Mouse (Mus musculus) midbrain, postnatal 0 days (tissue): ENCODE results near the gene Lmln. TPM values are rescaled to one million over a fixed set of nuclear protein-coding genes. Genes with fewer than 3 reads are reported as not detected.
"Not testable (repeated sequence)": the region's sequence is repeated elsewhere in the genome, so short reads cannot be mapped to it uniquely, and the experiment has no call there.

ENCODE experiments used
- ATAC-seq: fragments of 200-750 bp; cut with Nextera tagmentation; 2 replicates; pipeline ENCODE4 v1.8.0; 2017; ENCODE audit warnings: moderate number of reproducible peaks, mild to moderate bottlenecking, moderate TSS enrichment, moderate library complexity; ENCODE audit not compliant: low FRiP score
- DNase-seq: peaks from one replicate; pipeline ENCODE4 v3.0.0-alpha.2; 2015; ENCODE audit warnings: low spot score
- H3K27ac ChIP-seq: fragments of 300-500 bp; sonication (generic); 2 replicates; pipeline ENCODE4 v1.5.1; 2014; ENCODE audit warnings: low read depth, mild to moderate bottlenecking, low read length, mixed read lengths
- H3K27me3 ChIP-seq: fragments of 300-500 bp; sonication (generic); 2 replicates; pipeline ENCODE4 v1.6.1; 2014; ENCODE audit warnings: low read length, control low read depth, mixed read lengths; ENCODE audit not compliant: insufficient read depth
- H3K36me3 ChIP-seq: fragments of 300-500 bp; sonication (generic); 2 replicates; pipeline ENCODE4 v1.6.1; 2014; ENCODE audit warnings: low read length, control low read depth, mixed read lengths; ENCODE audit not compliant: insufficient read depth
- H3K4me1 ChIP-seq: fragments of 300-500 bp; sonication (generic); 2 replicates; pipeline ENCODE4 v1.6.1; 2014; ENCODE audit warnings: mild to moderate bottlenecking, control low read depth, antibody characterized with exemption, low read length, mixed read lengths; ENCODE audit not compliant: insufficient read depth
- H3K4me2 ChIP-seq: fragments of 300-500 bp; sonication (generic); 2 replicates; pipeline ENCODE4 v1.6.1; 2014; ENCODE audit warnings: low read depth, mild to moderate bottlenecking, low read length, mixed read lengths; ENCODE audit not compliant: poor library complexity, severe bottlenecking
- H3K4me3 ChIP-seq: fragments of 300-500 bp; sonication (generic); 2 replicates; pipeline ENCODE4 v1.5.1; 2014; ENCODE audit warnings: low read depth, mild to moderate bottlenecking, low read length, moderate library complexity
- H3K9ac ChIP-seq: fragments of 300-500 bp; sonication (generic); replicated peaks from 2 replicates; pipeline ENCODE4 v1.6.1; 2014; ENCODE audit warnings: mild to moderate bottlenecking, low read length, moderate library complexity, mixed read lengths; ENCODE audit not compliant: poor library complexity, severe bottlenecking
- H3K9me3 ChIP-seq: fragments of 300-500 bp; sonication (generic); 2 replicates; pipeline ENCODE4 v1.6.1; 2016; ENCODE audit warnings: low read length, control low read depth
- CTCF ChIP-seq: IDR thresholded peaks from 2 replicates; pipeline ENCODE4 v1.5.1; 2016; ENCODE audit warnings: antibody characterized with exemption, mild to moderate bottlenecking
- WGBS: fragments of 180-500 bp; shearing (Covaris S2); extraction: QIAGEN DNeasy Blood & Tissue Kit; methylation state at CpG from one replicate; pipeline ENCODE4 v1.1.7; 2014; 5-methylcytosine and 5-hydroxymethylcytosine counted together
- polyA plus RNA-seq: library from polyadenylated mRNA; unstranded; fragments of >200 nt; fragmentation: Nextera tagmentation; extraction: Ambion mirVana; gene quantifications from 2 replicates; pipeline ENCODE4 v1.2.1, GENCODE M21; 2015
- total RNA-seq: library from RNA; depleted of rRNA; stranded (reverse); fragments of >200 nt; gene quantifications from 2 replicates; pipeline ENCODE4 v1.2.3, GENCODE M21; 2014

The Lmln gene
- total and polyA plus RNA-seq, 2 experiments from 2014 or later: 2.4 to 7.6 TPM

- Histone ChIP-seq H3K27ac (no peak overlapping the region), H3K4me2 (no peak overlapping the region), H3K36me3 (no peaks in the 10 kb centered on the region), H3K9me3 (no peaks in the 10 kb centered on the region), H3K4me3 (no peak overlapping the region), H3K9ac (no peak overlapping the region), H3K27me3 (no peaks in the 10 kb centered on the region), H3K4me1 (no peaks in the 10 kb centered on the region)
- no peak for TF ChIP-seq CTCF
- WGBS: 86% methylated on average over 1 of the region's 1 CpGs
- ATAC-seq (no peak), DNase-seq (no peak)
Observed at GRCm38 (mm10) chr16:33042682-33043081, 19.6 kb upstream of the Lmln start.

DNA sequence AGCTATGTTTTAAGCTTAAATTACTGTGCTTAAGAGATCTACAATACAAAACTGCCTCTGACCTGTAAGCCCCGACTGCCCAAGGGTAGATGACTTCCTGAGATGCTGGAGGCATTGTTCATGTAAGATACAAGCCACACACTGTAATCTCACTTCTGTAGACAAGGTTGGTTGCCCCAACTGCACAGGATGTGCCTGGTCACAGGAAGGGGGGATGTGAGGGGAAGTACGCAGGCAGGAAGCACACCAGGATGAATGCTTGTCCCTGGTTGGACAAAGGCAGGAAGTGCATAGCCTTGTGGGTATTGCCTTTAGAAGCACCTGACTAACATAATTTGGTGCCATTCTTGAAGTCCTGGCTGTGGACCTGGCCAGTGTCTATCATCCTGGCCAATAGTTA is 19.1 kb upstream of the Lmln start:
- Histone ChIP-seq H3K4me3 (no peak overlapping the region), H3K36me3 (no peaks in the 10 kb centered on the region), H3K27ac (no peak overlapping the region), H3K4me2 (no peak overlapping the region), H3K27me3 (no peaks in the 10 kb centered on the region), H3K9me3 (no peaks in the 10 kb centered on the region), H3K9ac (no peak overlapping the region), H3K4me1 (no peaks in the 10 kb centered on the region)
- ATAC-seq: no peak
- TF ChIP-seq CTCF: no peak
- DNase-seq: no peak
- WGBS: 86% methylated on average over 2 of the region's 2 CpGs

DNA sequence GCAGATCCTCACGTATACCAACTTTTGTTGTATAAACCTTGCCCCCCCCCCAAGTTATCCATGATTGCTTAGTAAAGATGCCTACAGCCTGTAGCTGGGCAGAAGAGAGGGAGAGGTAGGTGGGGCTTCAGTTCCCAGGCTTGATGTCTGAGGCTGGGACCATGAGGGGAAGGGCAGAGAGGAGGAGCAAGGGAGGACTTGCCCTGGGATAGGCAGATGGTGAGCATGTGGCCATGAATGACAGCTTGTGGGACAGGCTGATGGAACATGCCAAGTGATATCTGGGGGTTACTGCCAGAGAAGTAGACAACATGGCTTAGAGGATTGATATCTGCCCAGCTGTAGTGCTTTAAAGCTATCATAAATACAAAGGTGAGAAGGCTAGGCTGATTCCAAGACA is 14.3 kb upstream of the Lmln start:
- TF ChIP-seq CTCF: no peak
- Histone ChIP-seq H3K9ac (no peak overlapping the region), H3K4me3 (no peak overlapping the region), H3K27ac (no peak overlapping the region), H3K27me3 (no peaks in the 10 kb centered on the region), H3K9me3 (no peaks in the 10 kb centered on the region), H3K36me3 (no peaks in the 10 kb centered on the region), H3K4me1 (no peaks in the 10 kb centered on the region), H3K4me2 (no peak overlapping the region)
- no peak for DNase-seq
- no peak for ATAC-seq
- 94% methylated on average over 1 of the region's 1 CpGs for WGBS

GRCm38 (mm10) chr16:33048686-33049085 is 13.6 kb upstream of the Lmln start:
- ATAC-seq (no peak), DNase-seq (no peak)
- no peak for TF ChIP-seq CTCF
- no peak overlapping the region for H3K4me2 ChIP-seq
- H3K9ac ChIP-seq: no peak overlapping the region
- H3K27ac ChIP-seq: no peak overlapping the region
- H3K9me3 ChIP-seq: no peaks in the 10 kb centered on the region
- H3K27me3 ChIP-seq: no peaks in the 10 kb centered on the region
- WGBS: 82% methylated on average over 2 of the region's 2 CpGs
- no peak overlapping the region for H3K4me3 ChIP-seq
- no peaks in the 10 kb centered on the region for H3K36me3 ChIP-seq
- H3K4me1 ChIP-seq: no peaks in the 10 kb centered on the region

- Histone ChIP-seq H3K4me1 (no peaks in the 10 kb centered on the region), H3K4me3 (no peak overlapping the region), H3K9ac (no peak overlapping the region), H3K27me3 (no peaks in the 10 kb centered on the region), H3K36me3 (no peaks in the 10 kb centered on the region), H3K27ac (no peak overlapping the region), H3K9me3 (no peaks in the 10 kb centered on the region), H3K4me2 (no peak overlapping the region)
- no peak for TF ChIP-seq CTCF
- WGBS: 94% methylated on average over 16 of the region's 16 CpGs
- DNase-seq: no peak
- no peak for ATAC-seq
Observed at GRCm38 (mm10) chr16:33049809-33050208, 12.5 kb upstream of the Lmln start.

GRCm38 (mm10) chr16:33053141-33053540 is 9.2 kb upstream of the Lmln start:
- H3K27ac ChIP-seq: no peak overlapping the region
- DNase-seq (no peak), ATAC-seq (no peak)
- no peak for TF ChIP-seq CTCF
- no peak overlapping the region for H3K4me2 ChIP-seq
- H3K4me1 ChIP-seq: peaks cover 5% of the 10 kb centered on the region; the same call in 1 of the 2 replicates
- H3K36me3 ChIP-seq: no peaks in the 10 kb centered on the region
- WGBS: 79% methylated on average over 5 of the region's 5 CpGs
- no peaks in the 10 kb centered on the region for H3K9me3 ChIP-seq
- H3K4me3 ChIP-seq: no peak overlapping the region
- no peak overlapping the region for H3K9ac ChIP-seq
- H3K27me3 ChIP-seq: no peaks in the 10 kb centered on the region

DNA sequence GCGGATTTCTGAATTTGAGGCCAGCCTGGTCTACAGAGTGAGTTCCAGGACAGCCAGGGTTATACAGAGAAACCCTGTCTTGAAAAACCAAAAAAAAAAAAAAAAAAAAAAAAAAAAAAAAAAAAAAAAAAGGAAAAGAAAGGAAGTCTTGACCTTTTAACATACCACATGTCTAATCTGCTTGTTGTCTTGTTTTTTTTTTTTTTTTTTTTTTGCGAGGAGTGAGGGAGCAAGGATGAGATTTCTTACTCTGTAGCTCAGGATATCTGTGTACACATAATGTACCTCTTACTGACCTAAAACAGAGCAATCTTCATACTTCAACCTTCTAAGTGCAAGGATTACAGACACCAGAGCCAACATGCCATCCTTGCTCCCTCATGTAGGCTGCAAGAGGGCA is 7.4 kb upstream of the Lmln start:
- H3K4me3 ChIP-seq, H3K27ac ChIP-seq, H3K4me2 ChIP-seq, H3K9me3 ChIP-seq, ATAC-seq, DNase-seq, H3K4me1 ChIP-seq, H3K9ac ChIP-seq, H3K27me3 ChIP-seq: not testable (repeated sequence)
- H3K36me3 ChIP-seq: peaks cover 12% of the 10 kb centered on the region; the same call in 1 of the 2 replicates
- 92% methylated on average over 2 of the region's 2 CpGs for WGBS
